Mouse (Mus musculus): Measurements from ENCODE around the gene Btbd35f2.
"Not testable (repeated sequence)": the region's sequence is repeated elsewhere in the genome, so short reads cannot be mapped to it uniquely, and the experiment has no call there.

Gene Btbd35f2

GRCm38 (mm10) chrX:32278094-32278493 lies at the start of gene Btbd35f2:
Gene Btbd35f2, plus strand, starts transcription at chrX:32278394.
- not testable (repeated sequence) for DNase-seq (ENCODE audit: low read depth)

Data from naive thymus-derived CD4-positive, alpha-beta T cell, adult 2 months (primary cell).